Mouse (Mus musculus): Measurements from ENCODE around the gene Pole3. TPM values are rescaled to one million over a fixed set of nuclear protein-coding genes. Genes with fewer than 3 reads are reported as not detected.
A peak's percentile ranks its signal among the peaks of the same experiment; 100 is the strongest.

The Pole3 gene
- total RNA-seq (2022) = 10 to 100 TPM; 14.1 to 18.1 (median 15.1) TPM

GRCm38 (mm10) chr4:62524651-62525488 lies at the start of gene Pole3, which contains the start of gene 4933430I17Rik:
TSS of gene Pole3 (minus strand) at chr4:62525068.
TSS of gene 4933430I17Rik (plus strand) at chr4:62525369.
- peak; percentile 96 to 98 for DNase-seq (ENCODE audit: low spot score in 2 of 2)

GRCm38 (mm10) chr4:62570029-62570428 lies 45.2 kb upstream of the Pole3 start:
- no peak for DNase-seq (ENCODE audit: low spot score in 2 of 2)

- DNase-seq (ENCODE audit: low spot score in 2 of 2) = no peak
Measured at GRCm38 (mm10) chr4:62569603-62570002, 44.7 kb upstream of the Pole3 start.

- DNase-seq (ENCODE audit: low spot score in 2 of 2) = no peak
Measured at GRCm38 (mm10) chr4:62568359-62568758, 43.5 kb upstream of the Pole3 start.

- no peak for DNase-seq (ENCODE audit: low spot score in 2 of 2)
Measured at GRCm38 (mm10) chr4:62567696-62568095, 42.8 kb upstream of the Pole3 start.

GRCm38 (mm10) chr4:62566530-62566929 lies 41.7 kb upstream of the Pole3 start:
- DNase-seq (ENCODE audit: low spot score in 2 of 2) = no peak

GRCm38 (mm10) chr4:62562006-62562405 lies 37.1 kb upstream of the Pole3 start:
- DNase-seq (ENCODE audit: low spot score in 2 of 2) = no peak

GRCm38 (mm10) chr4:62561630-62562001 lies 36.7 kb upstream of the Pole3 start:
- no peak for DNase-seq (ENCODE audit: low spot score in 2 of 2)

- peak; percentile 29 to 33 for DNase-seq (ENCODE audit: low spot score in 2 of 2)
Measured at GRCm38 (mm10) chr4:62560963-62561629, 36.2 kb upstream of the Pole3 start.

- DNase-seq (ENCODE audit: low spot score in 2 of 2) = no peak
Measured at GRCm38 (mm10) chr4:62559797-62560329, 35.0 kb upstream of the Pole3 start, which contains the start of gene Rgs3. TSS of gene Rgs3 (plus strand) at chr4:62559847.

GRCm38 (mm10) chr4:62557436-62557835 lies 32.6 kb upstream of the Pole3 start:
- DNase-seq (ENCODE audit: low spot score in 2 of 2) = no peak

- DNase-seq (ENCODE audit: low spot score in 2 of 2) = no peak
Measured at GRCm38 (mm10) chr4:62551966-62552365, 27.1 kb upstream of the Pole3 start.

GRCm38 (mm10) chr4:62544801-62545200 lies 19.9 kb upstream of the Pole3 start:
- DNase-seq (ENCODE audit: low spot score in 2 of 2) = no peak

- DNase-seq (ENCODE audit: low spot score in 2 of 2) = no peak
Measured at GRCm38 (mm10) chr4:62543782-62544181, 18.9 kb upstream of the Pole3 start.

GRCm38 (mm10) chr4:62541802-62542201 lies 16.9 kb upstream of the Pole3 start:
- DNase-seq (ENCODE audit: low spot score in 2 of 2) = no peak

GRCm38 (mm10) chr4:62533729-62534128 lies 8.9 kb upstream of the Pole3 start:
- DNase-seq (ENCODE audit: low spot score in 2 of 2) = no peak

GRCm38 (mm10) chr4:62527655-62528054 lies 2.8 kb upstream of the Pole3 start:
- no peak for DNase-seq (ENCODE audit: low spot score in 2 of 2)

- DNase-seq (ENCODE audit: low spot score in 2 of 2) = no peak
Measured at GRCm38 (mm10) chr4:62526256-62526655, 1.4 kb upstream of the Pole3 start.

GRCm38 (mm10) chr4:62525489-62525811 lies 582 bp upstream of the Pole3 start:
- DNase-seq (ENCODE audit: low spot score in 2 of 2) = no peak

- DNase-seq (ENCODE audit: low spot score in 2 of 2) = no peak
Measured at GRCm38 (mm10) chr4:62520892-62521400, 3.9 kb downstream of the Pole3 start.

- DNase-seq (ENCODE audit: low spot score in 2 of 2) = peak; percentile 80 to 86
Measured at GRCm38 (mm10) chr4:62519849-62520233, 5.0 kb downstream of the Pole3 start, which contains the start of gene Alad. TSS of gene Alad (minus strand) at chr4:62519918.
